Mouse (Mus musculus) heart, adult 9 months (tissue): ENCODE data around the gene Ank3.

Experiments
- DNase-seq, 2 experiments: peaks; one replicate each; pipeline ENCODE4 v3.0.0; 2022; ENCODE audit warnings: low spot score in 2 of 2

Gene Ank3

DNA sequence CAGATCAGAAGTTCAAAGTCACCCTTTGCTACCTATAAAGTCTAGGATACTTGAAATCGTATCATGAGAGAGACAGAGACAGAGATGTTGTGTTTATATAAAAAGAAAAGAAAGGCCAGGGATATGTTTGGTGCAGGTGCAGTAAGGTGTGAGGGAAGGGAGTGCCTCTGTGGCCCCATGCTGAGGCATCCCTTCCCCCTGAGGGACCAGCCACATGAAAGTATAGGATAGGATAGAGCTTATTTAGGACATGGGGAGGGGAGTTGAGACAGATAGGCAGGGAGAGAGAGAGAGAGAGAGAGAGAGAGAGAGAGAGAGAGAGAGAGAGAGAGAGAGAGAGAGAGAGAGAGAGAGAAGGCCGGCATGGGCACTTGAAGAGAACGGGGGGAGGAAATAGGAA, 175.2 kb downstream of the Ank3 start:
- DNase-seq: no peak

DNA sequence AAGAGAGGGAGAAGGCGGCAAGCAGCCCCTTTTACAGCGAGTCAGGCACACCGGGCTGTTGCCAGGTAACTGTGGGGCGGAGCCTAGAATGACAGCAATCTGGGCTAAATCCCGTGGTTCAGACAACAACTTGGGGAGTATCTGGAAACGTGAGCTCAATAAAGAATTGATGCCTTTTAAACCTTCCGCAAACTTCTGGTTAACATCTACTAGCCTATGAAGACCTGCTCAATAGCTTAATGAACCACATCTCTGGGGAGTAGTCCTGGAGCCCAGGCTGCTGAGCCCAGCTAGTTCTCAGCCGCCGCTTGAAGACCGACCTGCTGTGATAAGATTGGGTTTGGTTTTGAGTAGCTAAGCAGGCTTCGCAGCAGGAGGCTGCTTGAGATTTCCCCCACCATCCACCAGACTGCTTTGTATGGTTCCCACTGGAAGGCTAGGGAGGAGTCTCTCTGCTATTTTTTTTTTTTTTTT, 175.7 kb downstream of the Ank3 start:
- DNase-seq: no peak

DNA sequence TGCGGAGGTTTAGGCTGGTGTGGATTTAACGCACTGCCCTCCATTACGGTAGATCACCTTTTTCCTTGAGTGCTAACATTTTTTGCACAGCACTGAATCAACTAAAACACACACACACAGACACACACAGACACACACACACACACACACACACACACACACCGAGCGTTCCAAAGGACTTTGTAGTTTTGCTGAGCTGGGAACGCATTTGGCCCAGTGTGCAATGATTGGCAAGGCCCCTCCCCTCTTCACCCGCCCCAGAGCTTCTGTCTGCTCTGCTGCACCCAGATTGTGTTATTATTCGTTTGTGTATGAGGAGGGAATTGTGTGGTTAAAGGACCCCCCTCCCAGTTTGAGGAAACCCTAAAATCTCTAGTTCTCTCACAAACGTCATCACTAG, 176.3 kb downstream of the Ank3 start:
- DNase-seq: no peak

DNA sequence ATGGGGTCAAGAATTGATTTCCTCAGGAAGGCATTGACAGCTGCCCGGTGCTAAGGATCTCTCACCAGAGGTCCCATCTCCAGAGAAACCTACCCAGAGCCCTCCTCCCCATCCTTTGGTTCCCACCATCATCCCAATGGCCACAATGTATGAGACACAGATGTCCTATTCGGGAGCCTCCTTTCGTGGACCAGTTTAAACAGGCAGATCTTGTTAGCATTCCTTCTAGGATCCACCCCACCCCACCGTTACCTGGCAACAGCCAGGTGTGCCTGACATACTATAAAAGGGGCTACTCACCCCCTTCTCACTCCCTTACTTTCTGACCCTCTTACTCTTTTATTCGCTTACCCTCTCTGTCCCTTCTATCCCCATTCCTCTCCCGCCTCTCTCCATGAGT, 176.9 kb downstream of the Ank3 start:
- no peak for DNase-seq

DNA sequence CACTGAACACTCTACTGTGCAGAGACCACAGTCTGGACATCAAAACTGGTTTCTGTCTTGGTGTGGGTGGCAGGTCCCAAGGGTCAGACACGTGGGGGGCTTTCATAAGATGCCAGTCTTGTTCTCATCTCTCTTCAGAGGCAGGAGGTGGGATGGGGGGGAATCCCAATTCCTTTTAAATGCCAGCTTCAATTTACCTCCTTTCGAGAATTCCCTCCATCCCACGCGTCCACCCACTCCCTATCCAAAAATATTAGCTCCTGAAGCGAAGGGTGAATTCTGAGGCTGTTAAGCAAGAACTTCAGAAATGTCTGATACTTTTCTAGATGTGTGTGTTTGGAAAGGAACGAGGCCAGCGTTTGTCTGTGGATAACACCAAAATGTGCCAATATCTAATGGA, 177.7 kb downstream of the Ank3 start:
- no peak for DNase-seq

DNA sequence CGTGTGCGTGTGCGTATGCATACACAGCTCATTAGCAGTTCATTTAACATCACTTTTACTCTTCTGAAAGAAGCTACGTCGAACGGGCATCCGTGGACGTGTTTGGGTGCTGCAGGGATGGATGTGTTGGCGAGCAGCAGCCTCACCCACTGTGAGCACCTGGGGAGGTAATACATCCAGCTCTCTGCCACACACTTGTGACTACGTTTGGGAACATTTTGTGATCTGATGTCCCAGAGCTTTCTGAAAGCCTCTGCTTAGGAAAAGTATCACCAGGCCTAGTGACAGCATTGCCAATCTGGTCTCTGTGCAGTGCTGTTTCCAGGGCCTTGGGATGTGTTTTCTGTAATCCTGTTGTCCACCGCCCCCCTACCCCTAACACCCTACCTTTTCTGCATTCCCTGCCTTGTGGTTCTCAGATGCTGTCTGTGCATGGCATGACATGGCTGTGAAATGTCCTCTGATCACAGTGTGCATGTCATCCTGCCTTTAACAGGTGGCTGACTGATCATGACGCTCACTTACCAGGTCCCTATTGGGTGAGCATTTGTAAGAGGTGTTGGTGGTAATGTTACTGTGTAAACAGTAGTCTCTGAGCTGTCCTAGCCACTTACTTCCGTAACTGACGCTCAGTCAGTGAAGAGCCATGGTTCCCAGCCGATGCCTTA, 178.6 kb downstream of the Ank3 start:
- no peak for DNase-seq

DNA sequence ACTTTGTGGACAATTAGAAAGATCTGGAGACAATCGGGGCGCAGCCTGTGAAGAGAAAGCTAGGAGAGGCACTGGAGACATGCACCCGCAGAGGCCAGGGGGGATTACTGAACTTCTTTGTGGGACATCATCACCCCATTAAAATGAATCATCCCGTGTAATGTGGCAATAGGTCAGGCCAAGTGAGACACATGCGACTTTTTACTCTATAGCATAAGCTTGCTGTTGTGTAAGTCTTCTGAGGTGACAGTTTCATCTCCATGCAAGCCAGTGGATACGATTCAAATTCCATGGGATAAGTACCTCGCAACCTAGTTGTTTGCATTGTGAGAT, 179.1 kb downstream of the Ank3 start:
- no peak for DNase-seq

DNA sequence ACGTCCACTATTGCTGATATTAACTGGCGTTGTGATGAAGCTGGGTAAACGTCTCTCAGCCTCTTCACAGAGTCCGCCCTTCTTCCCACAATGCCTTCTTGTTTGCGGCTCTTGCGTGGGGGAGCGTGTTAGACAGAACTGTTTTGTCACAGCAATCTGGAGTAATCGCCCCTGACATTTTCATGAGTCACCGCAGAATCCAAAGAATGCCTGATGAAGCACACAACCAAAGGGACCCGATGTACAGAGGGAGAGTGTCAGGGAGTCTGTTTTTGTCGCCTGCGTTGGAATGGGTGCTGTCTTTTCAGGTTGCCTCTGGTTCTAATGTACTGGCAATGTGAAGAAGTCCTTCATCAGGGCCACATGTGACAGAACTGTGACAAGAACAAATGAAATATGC, 181.0 kb downstream of the Ank3 start:
- DNase-seq: no peak

DNA sequence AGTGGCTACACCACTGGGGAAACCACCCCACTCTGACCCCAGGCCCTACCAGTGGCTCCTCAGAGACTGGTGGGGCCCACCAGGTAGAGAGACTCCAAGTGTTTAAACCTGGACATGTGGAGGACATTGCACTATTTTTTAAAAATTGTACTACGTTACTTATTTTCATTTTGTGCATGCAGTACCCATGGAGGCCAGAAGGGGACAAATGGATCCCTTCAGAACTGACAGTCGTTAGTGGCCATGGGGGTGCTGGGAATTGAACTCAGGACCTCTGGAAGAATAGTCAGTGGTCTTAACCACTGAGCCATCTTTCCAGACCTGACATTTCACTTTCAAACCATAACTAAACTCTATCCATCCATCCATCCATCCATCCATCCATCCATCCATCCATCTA, 183.0 kb downstream of the Ank3 start:
- DNase-seq: no peak

DNA sequence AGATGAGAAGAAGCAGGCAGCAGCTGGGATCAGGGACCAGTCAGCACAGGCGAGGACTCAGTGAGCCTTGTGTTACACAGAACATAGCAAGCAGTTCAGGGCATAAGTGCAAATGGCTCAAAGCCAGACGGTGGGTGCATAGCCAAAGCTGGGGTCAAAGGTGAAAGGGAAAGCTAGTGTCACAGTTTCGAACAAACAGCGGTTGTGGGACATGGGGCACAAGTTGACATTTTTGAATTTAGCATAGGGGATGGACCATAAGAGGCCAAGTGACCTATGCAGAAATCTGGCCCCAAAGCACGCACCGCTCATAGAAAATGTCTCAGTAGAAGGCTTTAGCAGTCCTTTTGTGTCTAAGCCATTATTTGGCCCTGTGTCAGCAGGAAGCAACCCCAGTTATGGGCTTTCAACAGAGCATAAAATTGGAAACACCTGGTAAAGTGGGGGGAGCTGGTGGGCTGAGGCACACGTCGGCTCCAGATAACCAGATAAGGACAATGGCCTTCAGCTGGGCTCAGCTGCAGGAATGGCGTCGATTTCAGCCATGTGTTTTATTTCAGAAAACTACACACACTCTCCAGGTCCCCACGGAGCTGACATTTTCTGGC, 185.4 kb downstream of the Ank3 start:
- DNase-seq: no peak

DNA sequence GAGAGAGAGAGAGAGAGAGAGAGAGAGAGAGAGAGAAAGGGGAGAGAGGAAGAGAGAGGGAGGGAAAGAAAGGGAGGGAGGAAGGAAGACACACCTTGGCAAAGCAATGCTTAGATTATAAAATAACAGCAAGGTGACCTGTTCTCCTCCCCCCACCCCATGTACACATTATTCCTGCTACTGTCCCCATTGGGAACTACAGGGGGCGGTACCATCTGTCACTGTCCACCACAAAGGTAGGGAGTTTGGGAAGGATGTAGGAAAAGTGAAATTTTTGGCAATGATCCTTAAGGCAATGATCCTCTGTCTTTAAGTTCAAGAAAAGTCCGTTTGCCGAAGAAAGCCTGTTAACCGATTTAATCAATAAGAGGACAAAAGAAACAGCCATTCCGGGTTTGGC, 186.0 kb downstream of the Ank3 start:
- no peak for DNase-seq

DNA sequence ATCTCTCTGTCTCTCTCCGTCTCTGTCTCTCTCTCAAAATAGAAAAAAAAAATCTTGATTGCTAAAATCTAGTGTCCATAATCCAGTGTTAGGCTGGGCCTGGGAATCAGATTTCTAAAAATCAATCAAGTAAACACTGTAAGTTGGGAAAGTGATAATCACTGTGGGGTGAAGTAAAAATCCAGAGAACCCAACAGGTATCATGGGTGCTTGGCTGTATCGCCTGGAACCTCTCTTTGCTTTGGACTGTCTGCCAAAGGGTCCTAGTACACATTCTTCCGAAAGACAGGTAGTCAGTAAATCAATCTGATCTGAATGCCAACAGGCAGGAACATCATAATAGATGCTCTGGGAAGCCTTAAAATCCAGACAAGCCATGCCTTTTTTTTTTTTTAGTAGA, 186.7 kb downstream of the Ank3 start:
- no peak for DNase-seq

DNA sequence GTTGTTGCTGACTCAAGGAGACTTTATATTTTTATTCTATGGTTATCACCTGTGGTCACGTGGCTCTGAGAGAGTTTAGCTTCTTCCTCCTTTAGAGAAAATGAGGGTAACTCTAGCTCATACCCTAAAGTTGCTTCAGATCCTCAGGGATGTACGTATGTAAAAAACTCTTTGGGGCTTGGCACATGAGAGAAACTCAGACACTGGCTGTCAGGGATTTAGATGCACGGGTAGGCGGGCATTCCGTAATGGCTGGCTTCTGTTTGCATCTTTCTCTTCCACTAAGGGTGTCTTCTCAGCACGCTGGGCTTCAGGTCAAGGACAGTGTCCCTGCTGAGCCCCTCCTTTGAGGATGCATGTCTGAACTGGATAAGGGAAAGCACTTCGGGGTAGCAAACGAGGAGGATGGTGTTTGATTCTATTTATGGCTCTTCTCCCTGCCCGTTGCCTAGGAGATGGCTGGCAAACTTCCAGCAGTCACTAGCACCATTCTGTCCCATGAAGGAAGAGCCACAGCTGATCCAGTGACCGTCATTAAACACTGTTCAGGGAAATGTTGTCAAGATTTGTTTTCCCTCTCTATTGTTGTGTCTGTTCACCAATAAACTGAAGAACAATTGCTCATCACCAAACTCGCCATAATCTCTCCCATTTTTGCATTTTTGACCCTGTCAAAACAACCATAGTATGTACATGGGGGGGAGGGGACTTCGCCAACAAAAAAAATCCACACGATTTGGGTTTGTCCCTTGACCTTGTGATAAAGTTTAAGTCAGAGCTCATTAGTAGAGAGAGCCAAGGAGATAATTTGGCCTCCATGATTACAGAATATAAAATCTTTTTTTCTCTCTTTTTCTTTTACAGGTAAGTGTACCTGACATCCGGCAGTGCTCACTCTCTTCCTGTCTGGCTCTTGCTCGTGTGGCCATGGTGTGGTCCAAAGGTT, 195.9 kb downstream of the Ank3 start:
- peak; percentile 58 to 64 for DNase-seq

DNA sequence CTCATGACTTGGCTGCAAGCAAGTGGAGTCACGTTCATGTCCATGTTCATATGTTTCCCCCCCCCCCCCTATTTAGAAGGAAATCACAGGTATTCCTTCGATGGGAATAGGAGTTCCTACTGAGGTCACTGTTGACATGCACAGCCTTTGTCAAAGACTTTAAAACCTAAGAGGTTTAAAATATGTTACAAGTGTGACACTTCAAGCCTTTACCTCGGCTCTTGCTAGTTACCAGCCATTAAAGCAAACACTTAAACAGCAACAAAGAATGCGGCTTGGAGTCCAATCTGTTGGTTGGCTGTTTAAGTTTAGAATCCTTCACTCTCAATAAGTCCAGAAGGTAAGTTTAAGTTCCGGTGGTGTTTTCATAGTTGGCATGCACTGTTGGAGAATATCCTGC, 196.9 kb downstream of the Ank3 start:
- DNase-seq: no peak

DNA sequence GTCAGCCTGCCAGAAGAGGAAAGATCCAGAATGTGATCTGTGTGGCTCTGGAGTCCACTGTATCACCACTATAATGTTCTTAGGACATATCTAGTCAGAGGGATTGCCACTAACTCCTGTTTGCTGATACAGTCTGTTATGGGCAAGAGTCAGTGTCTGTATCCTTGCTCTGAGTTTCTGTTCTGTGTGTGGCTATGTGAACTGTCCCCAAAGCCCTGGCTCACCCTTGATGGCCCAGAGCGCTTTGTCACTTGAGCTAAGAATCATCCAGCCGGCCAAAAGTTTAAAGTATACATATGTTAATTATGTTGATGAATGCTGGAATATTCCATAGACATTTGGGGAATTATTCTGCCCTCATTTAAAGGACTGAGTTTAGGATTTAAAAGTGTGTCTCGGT, 202.9 kb downstream of the Ank3 start:
- DNase-seq: no peak

DNA sequence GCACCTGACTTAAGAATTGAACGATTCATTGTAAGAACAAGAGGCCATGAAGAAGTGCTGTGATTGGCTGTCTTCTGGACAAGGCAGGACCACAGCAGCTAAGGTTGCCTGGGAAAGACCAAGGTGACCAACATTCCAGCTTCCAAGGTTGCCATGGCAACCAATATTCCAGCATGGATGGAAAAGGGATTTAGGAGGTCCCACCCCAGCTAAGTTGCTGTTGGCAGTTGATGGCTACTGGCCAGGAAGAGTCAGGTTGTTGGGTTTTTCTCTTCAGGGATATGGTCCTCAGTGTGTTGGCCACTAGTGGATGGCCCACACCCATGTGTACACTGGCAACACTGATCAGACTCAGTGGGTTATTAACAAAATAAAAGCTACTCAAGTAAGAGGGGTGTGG, 204.1 kb downstream of the Ank3 start:
- no peak for DNase-seq

DNA sequence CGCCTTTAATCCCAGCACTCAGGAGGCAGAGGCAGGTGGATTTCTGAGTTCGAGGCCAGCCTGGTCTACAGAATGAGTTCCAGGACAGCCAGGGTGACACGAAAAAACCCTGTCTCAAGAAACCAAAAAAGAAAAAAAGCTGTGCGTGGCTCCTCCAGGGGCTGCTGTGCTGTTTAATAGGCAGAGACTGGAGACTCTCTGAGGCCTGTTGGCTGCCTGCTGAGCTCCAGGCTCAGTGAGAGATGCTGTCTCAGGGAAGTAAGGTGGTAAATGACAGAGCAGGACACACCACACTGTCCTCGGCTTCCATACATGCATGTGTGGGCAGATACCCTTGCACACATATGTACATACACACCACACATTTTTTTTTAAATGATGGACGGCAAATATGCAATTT, 206.0 kb downstream of the Ank3 start:
- DNase-seq: no peak

DNA sequence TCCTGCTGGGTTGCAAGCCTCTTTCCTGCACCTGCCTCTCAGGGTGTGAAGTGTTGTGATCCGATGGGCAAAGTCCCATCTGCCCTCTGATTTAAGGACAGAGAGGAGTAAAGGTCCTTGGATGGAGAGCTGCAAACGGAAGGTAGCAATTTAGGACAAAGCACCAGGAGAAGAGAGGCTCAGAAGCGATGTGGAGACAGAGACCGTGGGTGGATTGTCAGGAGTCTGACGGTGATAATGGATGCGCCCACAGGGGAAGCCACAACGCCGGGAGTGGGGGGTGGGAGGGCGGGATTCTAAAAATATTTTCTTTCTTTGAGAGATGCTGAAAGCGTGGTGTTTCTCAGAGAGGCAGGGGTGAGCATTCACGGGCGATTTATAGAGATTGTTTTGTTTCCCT, 206.6 kb downstream of the Ank3 start:
- DNase-seq: no peak

DNA sequence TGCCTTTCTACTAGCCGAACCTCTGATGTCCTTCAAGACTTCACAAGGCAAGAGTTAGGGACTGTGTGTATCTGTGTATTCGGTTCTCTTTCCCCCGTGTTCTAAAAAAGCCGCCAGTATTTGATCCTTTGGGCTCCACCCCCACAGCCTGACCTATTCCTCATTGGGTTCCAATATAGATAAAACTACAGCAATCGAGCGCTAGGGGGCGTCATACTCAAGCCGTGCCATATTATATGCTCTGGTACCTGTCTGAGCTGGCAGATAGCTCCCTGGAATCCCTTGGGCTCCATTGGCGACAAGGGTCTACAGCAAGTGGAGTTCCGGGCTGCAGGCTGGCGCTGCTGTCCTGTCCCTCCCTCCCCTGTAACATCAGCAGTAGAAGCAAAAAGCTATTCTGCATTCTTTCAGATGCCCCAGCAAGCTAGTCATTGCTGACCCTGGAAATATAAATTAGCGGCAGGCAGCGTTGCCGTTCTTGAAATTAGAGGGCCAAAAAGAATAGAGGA, 209.1 kb downstream of the Ank3 start:
- DNase-seq: no peak

DNA sequence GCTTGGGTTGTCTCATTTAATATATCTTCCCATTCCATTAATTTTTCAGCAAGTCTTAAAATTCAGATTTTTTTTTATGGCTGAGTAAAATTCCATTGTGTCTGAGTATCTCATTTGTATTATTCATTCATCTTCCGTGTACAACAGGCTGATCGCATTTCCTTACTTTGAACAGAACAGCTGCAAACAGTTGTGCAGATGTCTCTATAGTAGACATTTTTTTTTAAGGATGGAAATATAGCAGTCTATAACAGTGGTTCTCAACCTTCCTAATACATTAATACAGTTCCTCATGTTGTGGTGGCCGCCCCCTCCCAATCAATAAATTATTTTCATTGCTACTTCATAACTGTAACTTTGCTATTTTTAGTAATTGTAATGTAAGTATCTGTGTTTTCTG, 212.7 kb downstream of the Ank3 start:
- DNase-seq: no peak

DNA sequence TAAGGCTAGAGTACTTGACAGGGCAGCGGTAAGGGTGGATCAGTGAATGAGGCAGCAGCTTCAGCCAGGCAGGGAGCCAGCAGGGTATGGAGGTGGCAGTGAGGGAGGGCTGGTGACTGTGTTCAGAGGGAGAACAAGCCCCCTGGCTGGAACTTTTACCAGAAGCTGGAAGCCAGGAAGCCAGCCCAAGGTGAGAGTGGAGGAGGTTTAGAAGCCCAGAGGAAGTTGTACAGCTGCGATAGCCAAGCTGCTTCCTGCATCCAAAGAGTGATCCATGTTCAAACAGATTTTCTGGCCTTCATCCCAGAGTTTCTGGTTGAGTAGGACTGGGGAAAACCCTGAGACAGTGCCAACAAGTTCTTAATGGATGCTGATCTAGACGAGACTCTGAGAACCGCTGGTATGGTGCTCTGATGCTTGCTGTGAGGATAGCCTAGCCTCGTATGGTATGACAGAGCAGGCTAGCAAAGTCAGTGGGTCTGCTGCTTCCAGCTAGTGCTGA, 213.3 kb downstream of the Ank3 start:
- DNase-seq: peak; percentile 51 to 74

DNA sequence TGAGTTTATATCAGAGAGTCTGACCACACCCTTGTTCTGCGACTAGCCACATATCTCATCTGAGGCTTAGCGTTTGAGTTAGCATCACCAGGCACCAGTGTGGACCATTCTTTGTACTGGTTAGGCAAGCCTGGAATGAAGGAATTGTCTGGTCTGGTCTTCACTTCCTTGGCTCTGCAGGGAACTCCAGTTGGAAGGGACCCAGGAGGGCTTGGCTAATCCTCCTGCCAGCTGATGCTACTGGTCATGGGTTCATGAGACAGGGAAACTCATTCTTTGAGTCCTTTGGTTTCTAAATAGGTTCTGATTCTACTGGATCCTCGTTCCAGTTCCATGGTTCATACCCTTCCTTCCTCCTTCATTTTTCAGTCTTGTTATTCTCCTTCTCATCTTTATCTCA, 218.4 kb downstream of the Ank3 start:
- DNase-seq: no peak
